Mouse (Mus musculus): ENCODE results near the gene 1700003E16Rik.

Gene 1700003E16Rik

GRCm38 (mm10) chr6:83205851-83206250 lies 49.6 kb downstream of the 1700003E16Rik start:
- DNase-seq (ENCODE audit: low spot score in 2 of 2) = no peak

GRCm38 (mm10) chr6:83206321-83206720 lies 50.1 kb downstream of the 1700003E16Rik start:
- DNase-seq (ENCODE audit: low spot score in 2 of 2) = no peak

- DNase-seq (ENCODE audit: low spot score in 2 of 2) = no peak
Observed at GRCm38 (mm10) chr6:83207361-83208049, 51.3 kb downstream of the 1700003E16Rik start.

GRCm38 (mm10) chr6:83208050-83208400 lies 51.8 kb downstream of the 1700003E16Rik start:
- DNase-seq (ENCODE audit: low spot score in 2 of 2) = no peak

GRCm38 (mm10) chr6:83210495-83210894 lies 54.3 kb downstream of the 1700003E16Rik start:
- no peak for DNase-seq (ENCODE audit: low spot score in 2 of 2)

GRCm38 (mm10) chr6:83211526-83211925 lies 55.3 kb downstream of the 1700003E16Rik start:
- DNase-seq (ENCODE audit: low spot score in 2 of 2) = no peak

All from spleen, postnatal 14 days (tissue).